Mouse (Mus musculus) CH12.LX (cell line): ENCODE data around the gene Atp5d. TPM values are rescaled to one million over a fixed set of nuclear protein-coding genes. Genes with fewer than 3 reads are reported as not detected.

ENCODE experiments used
- DNase-seq: peaks from one replicate; pipeline ENCODE4 v3.0.0-alpha.2; 2013; ENCODE audit errors: extremely low read depth
- H3K27ac ChIP-seq: 2 replicates; pipeline ENCODE4 v1.5.1; 2012; ENCODE audit warnings: low read depth, mild to moderate bottlenecking, control low read depth, moderate library complexity; ENCODE audit not compliant: insufficient read depth
- H3K27me3 ChIP-seq: replicated peaks from 2 replicates; pipeline ENCODE3; 2012; ENCODE audit warnings: inconsistent platforms
- H3K36me3 ChIP-seq, 2 experiments: replicated peaks in 1 of 2; 2 replicates each; pipeline versions ENCODE3 to v1.6.1; 2012; ENCODE audit warnings: inconsistent platforms in 1 of 2, low read length in 1 of 2, mild to moderate bottlenecking in 1 of 2, mixed read lengths in 1 of 2, moderate library complexity in 1 of 2; ENCODE audit not compliant: control insufficient read depth in 1 of 2, insufficient read depth in 1 of 2
- H3K4me1 ChIP-seq, 2 experiments: 2 replicates each; pipeline ENCODE4 v1.6.1; 2012; ENCODE audit warnings: inconsistent platforms in 1 of 2, moderate library complexity in 1 of 2; ENCODE audit not compliant: insufficient read depth in 2 of 2, control insufficient read depth in 1 of 2
- H3K4me2 ChIP-seq: 2 replicates; pipeline ENCODE4 v1.6.1; 2012; ENCODE audit warnings: low read depth, mild to moderate bottlenecking, control low read depth; ENCODE audit not compliant: poor library complexity, insufficient read depth, severe bottlenecking
- H3K4me3 ChIP-seq, 3 experiments: fragments of 150-350 bp in 1 of 3; sonication (generic) in 1 of 3; replicated peaks in 1 of 3; 2 replicates each; pipeline versions ENCODE3 to v1.5.1; 2011 to 2012; ENCODE audit warnings: low read depth in 2 of 3, low read length in 2 of 3, mild to moderate bottlenecking in 2 of 3, moderate library complexity in 2 of 3, control low read depth in 1 of 3, improper control_type of control experiment in 1 of 3, inconsistent platforms in 1 of 3, mixed read lengths in 1 of 3; ENCODE audit not compliant: poor library complexity in 1 of 3
- H3K79me2 ChIP-seq: replicated peaks from 2 replicates; pipeline ENCODE4 v1.6.1; 2012; ENCODE audit warnings: mild to moderate bottlenecking, moderate library complexity; ENCODE audit not compliant: control insufficient read depth, poor library complexity, insufficient read depth, severe bottlenecking; ENCODE audit errors: extremely low read depth
- H3K9ac ChIP-seq: 2 replicates; pipeline ENCODE4 v1.6.1; 2012; ENCODE audit warnings: low read depth, mild to moderate bottlenecking, control low read depth, moderate library complexity; ENCODE audit not compliant: insufficient read depth
- H3K9me3 ChIP-seq: replicated peaks from 2 replicates; pipeline ENCODE3; 2012; ENCODE audit warnings: low read length, inconsistent platforms, mixed read lengths
- BHLHE40 ChIP-seq: IDR thresholded peaks from 2 replicates; pipeline ENCODE4 v1.6.1; 2011; ENCODE audit warnings: mild to moderate bottlenecking, low read depth, low read length, improper control_type of control experiment
- CHD2 ChIP-seq: IDR thresholded peaks from 2 replicates; pipeline ENCODE4 v1.6.1; 2011; ENCODE audit warnings: low read length, improper control_type of control experiment
- E2F4 ChIP-seq: IDR thresholded peaks from 2 replicates; pipeline ENCODE4 v1.6.1; 2011; ENCODE audit warnings: low read depth, low read length, improper control_type of control experiment; ENCODE audit not compliant: insufficient replicate concordance
- GABPA ChIP-seq: IDR thresholded peaks from 2 replicates; pipeline ENCODE4 v1.6.1; 2012; ENCODE audit warnings: low read depth, low read length, improper control_type of control experiment, inconsistent platforms; ENCODE audit not compliant: insufficient replicate concordance
- HCFC1 ChIP-seq: IDR thresholded peaks from 2 replicates; pipeline ENCODE4 v1.6.1; 2012; ENCODE audit warnings: low read depth, mild to moderate bottlenecking, inconsistent platforms, low read length, improper control_type of control experiment
- IRF4 ChIP-seq: IDR thresholded peaks from 2 replicates; pipeline ENCODE4 v1.6.1; 2014; ENCODE audit warnings: low read depth, mild to moderate bottlenecking, inconsistent platforms, low read length, improper control_type of control experiment
- JUN ChIP-seq: IDR thresholded peaks from 2 replicates; pipeline ENCODE4 v1.6.1; 2011; ENCODE audit warnings: low read depth, mild to moderate bottlenecking, low read length, improper control_type of control experiment, moderate library complexity; ENCODE audit not compliant: insufficient read depth
- JUND ChIP-seq: conservative IDR thresholded peaks from 2 replicates; pipeline ENCODE4 v1.6.1; 2011; ENCODE audit warnings: low read depth, low read length, improper control_type of control experiment
- KAT2A ChIP-seq: IDR thresholded peaks from 2 replicates; pipeline ENCODE4 v1.6.1; 2012; ENCODE audit warnings: low read length, improper control_type of control experiment, inconsistent platforms; ENCODE audit not compliant: insufficient replicate concordance
- MAX ChIP-seq: IDR thresholded peaks from 2 replicates; pipeline ENCODE4 v1.6.1; 2011; ENCODE audit warnings: low read length, improper control_type of control experiment
- MEF2A ChIP-seq: IDR thresholded peaks from 2 replicates; pipeline ENCODE4 v1.6.1; 2014; ENCODE audit warnings: low read depth, mild to moderate bottlenecking, inconsistent platforms, low read length, improper control_type of control experiment, borderline replicate concordance
- MXI1 ChIP-seq: IDR thresholded peaks from 2 replicates; pipeline ENCODE4 v1.6.1; 2011; ENCODE audit warnings: mild to moderate bottlenecking, low read depth, low read length, improper control_type of control experiment
- NELFE ChIP-seq: IDR thresholded peaks from 2 replicates; pipeline ENCODE4 v1.6.1; 2011; ENCODE audit warnings: low read depth, low read length, improper control_type of control experiment
- PAX5 ChIP-seq: IDR thresholded peaks from 2 replicates; pipeline ENCODE4 v1.6.1; 2012; ENCODE audit warnings: low read length, inconsistent platforms, mixed read lengths
- RAD21 ChIP-seq: IDR thresholded peaks from 2 replicates; pipeline ENCODE4 v1.6.1; 2011; ENCODE audit warnings: low read depth, mild to moderate bottlenecking, low read length, improper control_type of control experiment, moderate library complexity
- SIN3A ChIP-seq: IDR thresholded peaks from 2 replicates; pipeline ENCODE4 v1.6.1; 2012; ENCODE audit warnings: low read length, improper control_type of control experiment, inconsistent platforms
- SMC3 ChIP-seq: IDR thresholded peaks from 2 replicates; pipeline ENCODE4 v1.6.1; 2011; ENCODE audit warnings: low read depth, low read length, improper control_type of control experiment
- TBP ChIP-seq: conservative IDR thresholded peaks from 2 replicates; pipeline ENCODE4 v1.6.1; 2011; ENCODE audit warnings: low read depth, low read length, improper control_type of control experiment
- UBTF ChIP-seq: IDR thresholded peaks from 2 replicates; pipeline ENCODE4 v1.6.1; 2012; ENCODE audit warnings: low read depth, mild to moderate bottlenecking, inconsistent platforms, low read length, improper control_type of control experiment, moderate library complexity
- ZKSCAN1 ChIP-seq: IDR thresholded peaks from 2 replicates; pipeline ENCODE4 v1.6.1; 2012; ENCODE audit warnings: low read depth, inconsistent platforms, low read length, improper control_type of control experiment, borderline replicate concordance
- dilution Hi-C: fragments of 300-500 bp; cut with MboI; formaldehyde crosslinking; loops from 2 replicates; pipeline ENCODE4 v1.14.3; 2020; ENCODE audit warnings: low sequenced_read_pairs; ENCODE audit not compliant: extremely low pct_unique_long_range_greater_than_20kb, extremely low pct_ligation_motif_present
- in situ Hi-C: fragments of 300-500 bp; cut with MboI; formaldehyde crosslinking; loops from 3 replicates; pipeline ENCODE4 v1.14.3; 2019; ENCODE audit warnings: low sequenced_read_pairs, low pct_ligation_motif_present, low pct_unique_long_range_greater_than_20kb, mixed read lengths
- polyA plus RNA-seq: library from polyadenylated mRNA; unstranded; fragments of >175 nt; gene quantifications from 2 replicates; pipeline ENCODE4 v1.2.1, GENCODE M21; 2012; ENCODE audit warnings: low read depth; ENCODE audit not compliant: insufficient read length
- total RNA-seq, 2 experiments: library from RNA; depleted of rRNA; stranded (reverse); fragments of 300-350 nt in 1 of 2; fragments of >200 nt in 1 of 2; gene quantifications; 2 replicates each; pipeline ENCODE4 v1.2.3; 2012 to 2014

The Atp5d gene
- total and polyA plus RNA-seq, 3 experiments, result 106 to 352 (median 326) TPM

- dilution Hi-C loops (no loop called here), in situ Hi-C loops (no loop called here)
- Histone ChIP-seq H3K79me2 (peaks cover 13% of the 10 kb centered on the region), H3K4me1 (peaks cover 12 to 49% of the 10 kb centered on the region in 2 experiments), H3K27me3 (no peaks in the 10 kb centered on the region), H3K9ac (no peak overlapping the region), H3K9me3 (no peaks in the 10 kb centered on the region), H3K4me3 (no peak overlapping the region), H3K4me2 (no peak overlapping the region), H3K36me3 (peaks cover 0 to under 1% of the 10 kb centered on the region in 2 experiments), H3K27ac (no peak overlapping the region)
- DNase-seq, result no peak
- no peak for TF ChIP-seq NELFE
- no peak for TF ChIP-seq PAX5
- TF ChIP-seq CHD2, result no peak
- no peak for TF ChIP-seq JUN
- no peak for TF ChIP-seq BHLHE40
- no peak for TF ChIP-seq KAT2A
- TF ChIP-seq MEF2A, result no peak
- no peak for TF ChIP-seq MAX
- no peak for TF ChIP-seq RAD21
- TF ChIP-seq GABPA, result no peak
- no peak for TF ChIP-seq MXI1
- TF ChIP-seq IRF4, result no peak
- TF ChIP-seq JUND, result no peak
- no peak for TF ChIP-seq UBTF
- no peak for TF ChIP-seq TBP
Measured at GRCm38 (mm10) chr10:80105926-80106325, 32.5 kb upstream of the Atp5d start.

DNA sequence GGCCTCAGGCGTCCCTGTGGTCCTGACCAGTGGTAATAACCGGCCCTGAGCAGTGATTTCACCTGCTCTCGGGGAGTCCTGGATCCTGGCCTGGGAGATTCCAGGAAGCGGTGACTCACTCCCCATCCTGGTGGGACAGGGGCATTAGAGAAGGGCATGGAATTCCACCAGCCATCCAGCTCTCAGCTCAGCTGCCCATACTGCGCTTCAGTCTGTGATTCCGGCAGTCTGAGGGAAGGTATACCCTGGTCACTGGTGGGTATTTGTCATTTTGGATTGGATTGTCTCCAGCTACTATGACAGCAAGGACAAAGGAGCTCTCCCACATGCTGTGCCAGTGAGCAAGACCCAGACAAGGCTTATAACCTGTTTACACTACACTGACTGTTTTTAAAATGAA, 30.8 kb upstream of the Atp5d start:
- H3K4me1 ChIP-seq, result peaks cover 11 to 39% of the 10 kb centered on the region in 2 experiments
- no peaks in the 10 kb centered on the region for H3K36me3 ChIP-seq
- H3K9me3 ChIP-seq, result no peaks in the 10 kb centered on the region
- H3K27ac ChIP-seq, result no peak overlapping the region
- no peaks in the 10 kb centered on the region for H3K27me3 ChIP-seq
- no peak overlapping the region for H3K4me3 ChIP-seq
- in situ Hi-C loops (no loop called here), dilution Hi-C loops (no loop called here)
- no peak for TF ChIP-seq GABPA
- TF ChIP-seq ZKSCAN1, result no peak
- no peak for TF ChIP-seq E2F4
- no peak for TF ChIP-seq TBP
- no peak for TF ChIP-seq SMC3
- TF ChIP-seq HCFC1, result no peak
- TF ChIP-seq SIN3A, result no peak
- no peak for TF ChIP-seq JUN
- H3K9ac ChIP-seq, result no peak overlapping the region
- H3K79me2 ChIP-seq, result no peaks in the 10 kb centered on the region
- no peak overlapping the region for H3K4me2 ChIP-seq
- DNase-seq, result no peak
